Mouse (Mus musculus): ENCODE data around the gene Olfr1382.
"Not testable (repeated sequence)": the region's sequence is repeated elsewhere in the genome, so short reads cannot be mapped to it uniquely, and the experiment has no call there.

Gene Olfr1382

DNA sequence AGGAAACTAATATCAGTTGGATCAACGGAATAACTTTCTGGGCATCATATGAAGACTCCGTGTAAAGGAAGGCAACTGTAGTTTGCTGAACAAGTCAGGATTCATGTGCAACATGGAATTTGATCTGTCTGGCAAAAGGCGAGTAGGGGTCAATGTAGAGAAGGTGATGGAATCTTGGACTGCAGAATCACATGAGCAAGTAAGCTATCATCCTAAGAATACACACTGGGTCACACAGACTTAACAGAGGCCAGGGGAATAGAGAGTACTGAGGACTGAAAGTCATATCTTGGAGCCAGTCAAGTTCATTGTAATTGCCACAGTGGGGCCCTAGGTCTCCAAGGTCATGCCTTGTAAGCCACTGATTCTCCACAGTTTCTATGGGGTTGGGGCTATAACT, at the start of gene Olfr1382:
TSS of gene Olfr1382 (plus strand) at position 301 of the 400 bp plus-strand sequence.
- no peak for DNase-seq

DNA sequence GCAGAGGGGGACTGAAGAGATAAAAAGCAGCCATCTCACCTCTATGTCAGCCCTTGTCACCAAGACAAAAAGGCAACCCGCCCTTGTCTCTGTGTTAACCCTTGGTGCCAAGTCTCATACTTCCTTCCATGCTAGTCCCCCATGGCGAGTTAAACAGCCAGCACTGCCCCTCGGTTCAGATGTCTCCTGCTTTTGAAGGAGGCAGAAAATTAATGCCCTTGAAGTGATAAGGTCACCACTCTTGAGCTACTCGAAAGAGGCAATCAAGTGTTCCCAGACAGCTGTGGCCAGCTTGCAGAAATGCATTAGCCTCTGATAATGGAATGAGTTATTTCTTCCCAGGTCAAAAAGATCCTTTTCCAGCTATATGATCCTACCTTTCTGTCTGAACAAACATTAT, 42.1 kb upstream of the Olfr1382 start:
- DNase-seq: no peak

DNA sequence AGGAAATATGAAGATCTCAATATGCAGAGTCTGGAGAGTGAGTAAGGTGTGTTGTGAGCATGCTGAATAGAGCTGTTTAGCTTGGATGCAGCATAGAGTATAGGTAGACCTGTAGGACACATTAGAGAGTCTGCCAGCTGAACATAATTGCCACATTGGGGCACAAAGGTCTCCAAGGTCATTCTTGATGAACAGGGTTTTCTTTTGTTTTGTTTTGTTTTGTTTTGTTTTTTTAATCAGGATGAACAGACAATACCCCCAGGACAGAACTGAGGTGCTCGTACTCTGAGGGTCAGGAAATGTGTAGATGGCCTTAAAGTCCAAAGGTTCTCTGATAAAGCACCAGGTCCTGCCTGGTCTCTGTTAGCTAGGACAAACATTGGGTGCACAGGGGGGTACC, 39.3 kb upstream of the Olfr1382 start, which contains the start of gene Olfr1385:
TSS of gene Olfr1385 (plus strand) at position 301 of the 400 bp plus-strand sequence.
- not testable (repeated sequence) for DNase-seq

DNA sequence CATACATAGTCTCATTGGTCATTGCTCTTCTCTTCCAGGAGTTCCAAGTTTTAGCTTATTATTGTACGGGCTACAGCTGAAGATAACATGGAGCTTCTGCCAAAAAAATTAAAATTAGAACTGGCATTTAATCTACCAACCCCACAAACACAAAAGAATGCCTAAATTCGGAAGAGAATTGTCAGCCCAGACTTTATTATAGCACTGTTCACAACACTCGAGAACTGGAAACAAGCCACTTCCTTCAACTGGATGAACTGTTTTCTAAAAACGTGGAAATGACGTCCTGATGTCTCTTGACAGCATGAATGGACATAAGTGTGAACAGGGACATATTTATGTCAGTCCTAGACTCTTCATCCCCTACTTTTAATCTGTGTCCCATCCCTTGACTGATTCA, 10.0 kb upstream of the Olfr1382 start:
- DNase-seq: no peak

GRCm38 (mm10) chr11:49519348-49519747, 8.7 kb upstream of the Olfr1382 start, which contains the start of gene Olfr1383:
TSS of gene Olfr1383 (plus strand) at chr11:49519648.
- no peak for DNase-seq

GRCm38 (mm10) chr11:49532761-49533160, 4.7 kb downstream of the Olfr1382 start:
- DNase-seq: no peak

GRCm38 (mm10) chr11:49536631-49537030, 8.6 kb downstream of the Olfr1382 start:
- peak in 1 of 2 experiments; percentile 13 for DNase-seq

- not testable (repeated sequence) for DNase-seq
Observed at GRCm38 (mm10) chr11:49543149-49543548, 15.1 kb downstream of the Olfr1382 start, which contains the start of gene Olfr1381. TSS of gene Olfr1381 (plus strand) at chr11:49543449.

DNA sequence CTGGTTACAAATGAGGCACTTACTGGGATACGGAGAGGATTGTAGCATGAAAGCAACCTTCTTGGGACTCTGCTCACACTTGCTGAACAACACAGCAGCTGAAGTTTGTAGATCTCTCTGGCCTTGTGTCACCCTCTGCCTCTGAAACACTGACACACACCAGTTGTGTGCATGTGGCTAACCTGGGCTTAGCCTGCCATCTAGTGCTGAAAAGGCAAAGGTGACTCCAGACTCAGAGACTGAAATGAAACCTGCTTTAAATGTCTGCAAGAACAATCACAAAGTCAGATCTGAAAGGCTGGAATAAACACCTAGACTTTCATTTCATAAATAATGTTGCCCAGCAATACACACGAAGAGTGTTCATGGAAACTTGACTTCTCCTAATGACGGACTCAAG, 26.0 kb downstream of the Olfr1382 start:
- DNase-seq: peak; percentile 12 to 20

GRCm38 (mm10) chr11:49556578-49556977, 28.5 kb downstream of the Olfr1382 start, which contains the start of gene Olfr1380:
TSS of gene Olfr1380 (plus strand) at chr11:49556878.
- not testable (repeated sequence) for DNase-seq

GRCm38 (mm10) chr11:49575054-49575453, 47.0 kb downstream of the Olfr1382 start:
- peak in 1 of 2 experiments; percentile 9 for DNase-seq

DNA sequence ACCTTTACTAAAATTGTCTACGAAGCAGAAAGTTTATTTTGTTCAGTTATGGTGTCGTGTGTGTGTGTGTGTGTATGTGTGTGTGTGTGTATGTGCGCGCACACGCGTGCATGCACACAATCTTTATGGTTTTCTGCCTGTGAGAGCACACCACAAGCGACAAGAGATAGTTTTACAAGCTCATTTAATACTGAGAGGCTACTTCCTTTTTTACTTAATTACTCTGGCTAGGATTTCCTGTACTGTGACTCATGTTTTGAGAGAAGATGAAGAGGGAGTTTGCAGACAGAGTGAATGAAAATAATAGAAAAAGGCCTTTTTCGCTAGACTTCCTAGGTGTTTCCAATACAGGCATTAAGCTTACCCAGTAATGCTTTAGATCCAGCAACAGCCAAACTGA, 52.4 kb downstream of the Olfr1382 start:
- not testable (repeated sequence) for DNase-seq

All from cerebellum, postnatal 10 days (tissue).